Mouse (Mus musculus) G1E (cell line): ENCODE measurements at regions not wholly inside any gene's neighbourhood (a gene's known extent, or its start where the extent isn't known, plus 50 kb on each side); places are given as distances from the start of the nearest gene placed in this dataset.

ENCODE experiments used
- ATAC-seq: 2 replicates; pipeline ENCODE4 v1.8.0; 2016; ENCODE audit warnings: mild to moderate bottlenecking; ENCODE audit not compliant: insufficient number of reproducible peaks, poor library complexity, low FRiP score, severe bottlenecking; ENCODE audit errors: extremely low read depth
- DNase-seq: peaks from one replicate; pipeline ENCODE4 v3.0.0; 2012; ENCODE audit warnings: low spot score
- H3K27me3 ChIP-seq: 2 replicates; pipeline ENCODE4 v1.6.1; 2012; ENCODE audit warnings: mild to moderate bottlenecking, low read length, inconsistent platforms; ENCODE audit not compliant: insufficient read depth
- H3K36me3 ChIP-seq: replicated peaks from 2 replicates; pipeline ENCODE3; 2012; ENCODE audit warnings: mild to moderate bottlenecking, inconsistent platforms
- H3K4me1 ChIP-seq: 2 replicates; pipeline ENCODE4 v1.6.1; 2012; ENCODE audit warnings: low read depth, low read length, inconsistent platforms, mixed read lengths; ENCODE audit not compliant: insufficient read depth
- H3K4me3 ChIP-seq: 2 replicates; pipeline ENCODE4 v1.5.1; 2012; ENCODE audit warnings: low read depth, mild to moderate bottlenecking, inconsistent platforms, low read length, moderate library complexity, mixed read lengths
- H3K9me3 ChIP-seq: replicated peaks from 2 replicates; pipeline ENCODE4 v1.6.1; 2012; ENCODE audit warnings: inconsistent platforms
- CTCF ChIP-seq: IDR thresholded peaks from 2 replicates; pipeline ENCODE4 v1.5.1; 2012; ENCODE audit warnings: low read depth, low read length, inconsistent platforms, mixed read lengths
- GATA1 ChIP-seq: IDR thresholded peaks from 2 replicates; pipeline ENCODE4 v1.6.1; 2012; ENCODE audit warnings: borderline replicate concordance, low read length, inconsistent platforms, mixed read lengths
- GATA2 ChIP-seq: IDR thresholded peaks from 2 replicates; pipeline ENCODE4 v1.6.1; 2012; ENCODE audit warnings: low read depth, low read length, inconsistent platforms, borderline replicate concordance
- POLR2AphosphoS5 ChIP-seq: IDR thresholded peaks from 2 replicates; pipeline ENCODE4 v1.6.1; 2012; ENCODE audit warnings: low read depth, low read length, inconsistent platforms; ENCODE audit not compliant: insufficient replicate concordance
- TAL1 ChIP-seq: conservative IDR thresholded peaks from 2 replicates; pipeline ENCODE4 v1.6.1; 2012; ENCODE audit warnings: low read depth, low read length, inconsistent platforms, mixed read lengths

- ATAC-seq (no peak), DNase-seq (no peak)
- TF ChIP-seq GATA2 = no peak
- no peak for TF ChIP-seq TAL1
- no peak for TF ChIP-seq GATA1
- TF ChIP-seq CTCF = no peak
- TF ChIP-seq POLR2AphosphoS5 = no peak
- H3K36me3 ChIP-seq = no peaks in the 10 kb centered on the region
- 0 out of 2 replicates have a peak, but pooled peaks cover 3% of the 10 kb centered on the region for H3K9me3 ChIP-seq
- no peaks in the 10 kb centered on the region for H3K4me1 ChIP-seq
- H3K4me3 ChIP-seq = no peak overlapping the region
- no peaks in the 10 kb centered on the region for H3K27me3 ChIP-seq
These were observed 226.9 kb upstream of the Trib2 start for GRCm38 (mm10) chr12:16043466-16044214.

- H3K9me3 ChIP-seq = 0 out of 2 replicates have a peak, but pooled peaks cover 3% of the 10 kb centered on the region
- DNase-seq (no peak), ATAC-seq (no peak)
- H3K36me3 ChIP-seq = no peaks in the 10 kb centered on the region
- H3K4me1 ChIP-seq = no peaks in the 10 kb centered on the region
- no peaks in the 10 kb centered on the region for H3K27me3 ChIP-seq
- H3K4me3 ChIP-seq = no peak overlapping the region
- no peak for TF ChIP-seq GATA1
- no peak for TF ChIP-seq TAL1
- no peak for TF ChIP-seq CTCF
- no peak for TF ChIP-seq POLR2AphosphoS5
- no peak for TF ChIP-seq GATA2
These were observed 225.6 kb upstream of the Trib2 start for GRCm38 (mm10) chr12:16042362-16042761.

GRCm38 (mm10) chr12:16041129-16041528 is 224.4 kb upstream of the Trib2 start:
- Histone ChIP-seq H3K4me3 (no peak overlapping the region), H3K4me1 (no peaks in the 10 kb centered on the region), H3K36me3 (no peaks in the 10 kb centered on the region), H3K27me3 (no peaks in the 10 kb centered on the region), H3K9me3 (0 out of 2 replicates have a peak, but pooled peaks cover 3% of the 10 kb centered on the region)
- DNase-seq (no peak), ATAC-seq (no peak)
- TF ChIP-seq TAL1 (no peak), CTCF (no peak), POLR2AphosphoS5 (no peak), GATA1 (no peak), GATA2 (no peak)

- DNase-seq (no peak), ATAC-seq (no peak)
- H3K27me3 ChIP-seq = no peaks in the 10 kb centered on the region
- no peaks in the 10 kb centered on the region for H3K36me3 ChIP-seq
- no peaks in the 10 kb centered on the region for H3K9me3 ChIP-seq
- no peaks in the 10 kb centered on the region for H3K4me1 ChIP-seq
- H3K4me3 ChIP-seq = no peak overlapping the region
- TF ChIP-seq TAL1 (no peak), GATA2 (no peak), POLR2AphosphoS5 (no peak), GATA1 (no peak), CTCF (no peak)
These were observed 218.8 kb upstream of the Trib2 start for GRCm38 (mm10) chr12:16035551-16035950.

- Histone ChIP-seq H3K9me3 (no peaks in the 10 kb centered on the region), H3K4me3 (no peak overlapping the region), H3K27me3 (no peaks in the 10 kb centered on the region), H3K36me3 (no peaks in the 10 kb centered on the region), H3K4me1 (no peaks in the 10 kb centered on the region)
- TF ChIP-seq POLR2AphosphoS5 = no peak
- no peak for TF ChIP-seq TAL1
- no peak for TF ChIP-seq CTCF
- no peak for TF ChIP-seq GATA2
- no peak for TF ChIP-seq GATA1
- no peak for DNase-seq
- ATAC-seq = no peak
These were observed 218.2 kb upstream of the Trib2 start for GRCm38 (mm10) chr12:16034691-16035515.

- H3K9me3 ChIP-seq = no peaks in the 10 kb centered on the region
- H3K4me3 ChIP-seq = no peak overlapping the region
- no peaks in the 10 kb centered on the region for H3K4me1 ChIP-seq
- no peak for ATAC-seq
- H3K27me3 ChIP-seq = no peaks in the 10 kb centered on the region
- no peak for TF ChIP-seq CTCF
- no peak for TF ChIP-seq GATA2
- no peak for TF ChIP-seq GATA1
- no peak for TF ChIP-seq TAL1
- TF ChIP-seq POLR2AphosphoS5 = no peak
- no peak for DNase-seq
- no peaks in the 10 kb centered on the region for H3K36me3 ChIP-seq
These were observed 209.9 kb upstream of the Trib2 start for GRCm38 (mm10) chr12:16026654-16027053.

- H3K4me3 ChIP-seq = no peak overlapping the region
- no peaks in the 10 kb centered on the region for H3K36me3 ChIP-seq
- DNase-seq = no peak
- H3K27me3 ChIP-seq = no peaks in the 10 kb centered on the region
- no peak for ATAC-seq
- H3K9me3 ChIP-seq = no peaks in the 10 kb centered on the region
- no peak for TF ChIP-seq GATA1
- no peak for TF ChIP-seq TAL1
- no peak for TF ChIP-seq GATA2
- TF ChIP-seq POLR2AphosphoS5 = no peak
- no peaks in the 10 kb centered on the region for H3K4me1 ChIP-seq
These were observed 206.6 kb upstream of the Trib2 start for GRCm38 (mm10) chr12:16023273-16023672.
